Mouse (Mus musculus) limb, embryonic 14.5 days (tissue): Measurements from ENCODE around the gene Rxra. TPM values are rescaled to one million over a fixed set of nuclear protein-coding genes. Genes with fewer than 3 reads are reported as not detected.

ENCODE experiments used
- ATAC-seq: fragments of 200-750 bp; cut with Nextera tagmentation; 2 replicates; pipeline ENCODE4 v1.8.0; 2017; ENCODE audit warnings: low read depth, moderate number of reproducible peaks, moderate TSS enrichment; ENCODE audit not compliant: low FRiP score
- DNase-seq: peaks from one replicate; pipeline ENCODE4 v3.0.0-alpha.2; 2015; ENCODE audit warnings: low spot score
- H3K27ac ChIP-seq: fragments of 300-500 bp; sonication (generic); replicated peaks from 2 replicates; pipeline ENCODE4 v1.5.1; 2014; ENCODE audit warnings: low read depth, mild to moderate bottlenecking, low read length, moderate library complexity, mixed read lengths
- H3K27me3 ChIP-seq: fragments of 300-500 bp; sonication (generic); 2 replicates; pipeline ENCODE4 v1.6.1; 2014; ENCODE audit warnings: low read length, mixed read lengths; ENCODE audit not compliant: control insufficient read depth, insufficient read depth
- H3K36me3 ChIP-seq: fragments of 300-500 bp; sonication (generic); 2 replicates; pipeline ENCODE4 v1.6.1; 2014; ENCODE audit warnings: mild to moderate bottlenecking, low read length, moderate library complexity, mixed read lengths; ENCODE audit not compliant: control insufficient read depth, insufficient read depth
- H3K4me1 ChIP-seq: fragments of 300-500 bp; sonication (generic); 2 replicates; pipeline ENCODE4 v1.6.1; 2014; ENCODE audit warnings: antibody characterized with exemption, low read length, mixed read lengths; ENCODE audit not compliant: control insufficient read depth, insufficient read depth
- H3K4me2 ChIP-seq: fragments of 300-500 bp; sonication (generic); replicated peaks from 2 replicates; pipeline ENCODE4 v1.6.1; 2014; ENCODE audit warnings: low read depth, mild to moderate bottlenecking, low read length, moderate library complexity; ENCODE audit not compliant: severe bottlenecking
- H3K4me3 ChIP-seq: fragments of 300-500 bp; sonication (generic); replicated peaks from 2 replicates; pipeline ENCODE4 v1.5.1; 2014; ENCODE audit warnings: low read length
- H3K9ac ChIP-seq: fragments of 300-500 bp; sonication (generic); 2 replicates; pipeline ENCODE4 v1.6.1; 2014; ENCODE audit warnings: mild to moderate bottlenecking, low read depth, low read length, moderate library complexity; ENCODE audit not compliant: severe bottlenecking
- H3K9me3 ChIP-seq: fragments of 300-500 bp; sonication (generic); 2 replicates; pipeline ENCODE4 v1.6.1; 2016; ENCODE audit warnings: low read length; ENCODE audit not compliant: control insufficient read depth
- POLR2A ChIP-seq: fragments of 200-500 bp; IDR thresholded peaks from 2 replicates; pipeline ENCODE4 v1.8.0; 2012; ENCODE audit warnings: inconsistent platforms, mild to moderate bottlenecking, moderate library complexity, borderline replicate concordance; ENCODE audit not compliant: insufficient read depth, insufficient read length; ENCODE audit errors: extremely low read depth
- WGBS: fragments of 180-500 bp; shearing (Covaris S2); extraction: QIAGEN DNeasy Blood & Tissue Kit; methylation state at CpG from one replicate; pipeline ENCODE4 v1.1.7; 2014; 5-methylcytosine and 5-hydroxymethylcytosine counted together
- polyA plus RNA-seq, 2 experiments: library from polyadenylated mRNA; depleted of rRNA in 1 of 2; stranded (reverse) in 1 of 2; unstranded in 1 of 2; fragments of >200 nt; fragmentation: Nextera tagmentation in 1 of 2; extraction: Ambion mirVana in 1 of 2; gene quantifications; 2 replicates each; pipeline versions ENCODE4 v1.2.1 to v1.2.3; 2012 to 2014

The Rxra gene
- polyA plus RNA-seq, 2 experiments: 13.8 to 56.8 TPM

DNA sequence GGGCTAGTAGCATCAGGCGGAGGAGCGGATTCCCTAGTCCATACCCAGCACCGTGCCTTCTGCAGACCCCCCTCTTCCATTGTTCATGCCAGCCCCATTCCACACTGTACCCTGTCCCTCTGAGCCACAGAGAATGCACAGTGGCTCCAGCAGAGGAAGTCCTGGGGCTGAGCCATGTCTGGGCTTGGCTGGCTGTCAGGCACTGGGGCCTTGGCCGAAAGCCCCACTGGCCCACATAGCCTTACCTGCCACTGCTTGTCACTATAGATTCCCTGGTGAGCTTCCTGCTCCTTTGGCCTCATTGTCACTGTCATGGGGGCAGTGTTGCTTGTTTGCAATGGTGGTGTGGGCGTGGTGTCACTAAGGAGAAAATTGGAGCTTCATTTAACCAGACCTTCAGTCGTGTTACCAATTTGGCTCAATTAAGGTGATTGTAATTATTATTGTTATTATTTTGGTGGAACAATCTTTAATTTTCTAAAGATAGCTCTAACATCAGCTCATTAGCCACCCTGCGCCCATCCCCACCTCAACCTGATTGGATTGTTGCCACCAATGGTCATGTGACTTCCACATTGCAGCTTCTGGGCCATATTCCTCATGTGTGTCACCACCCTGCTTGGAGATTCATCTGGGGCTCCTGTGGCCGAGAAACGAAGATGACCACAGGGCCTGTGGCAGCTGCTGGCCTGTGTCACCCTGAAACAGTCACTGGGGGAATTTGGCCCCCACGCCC is 85.2 kb downstream of the Rxra start:
- Histone ChIP-seq H3K36me3 (peaks cover 47% of the 10 kb centered on the region), H3K9ac (no peak overlapping the region), H3K9me3 (no peaks in the 10 kb centered on the region), H3K4me1 (peaks cover 57% of the 10 kb centered on the region), H3K27me3 (no peaks in the 10 kb centered on the region), H3K4me3 (no peak overlapping the region), H3K27ac (no peak overlapping the region), H3K4me2 (no peak overlapping the region)
- ATAC-seq: no peak
- no peak for DNase-seq
- TF ChIP-seq POLR2A: no peak
- WGBS: 91% methylated on average over 10 of the region's 10 CpGs

DNA sequence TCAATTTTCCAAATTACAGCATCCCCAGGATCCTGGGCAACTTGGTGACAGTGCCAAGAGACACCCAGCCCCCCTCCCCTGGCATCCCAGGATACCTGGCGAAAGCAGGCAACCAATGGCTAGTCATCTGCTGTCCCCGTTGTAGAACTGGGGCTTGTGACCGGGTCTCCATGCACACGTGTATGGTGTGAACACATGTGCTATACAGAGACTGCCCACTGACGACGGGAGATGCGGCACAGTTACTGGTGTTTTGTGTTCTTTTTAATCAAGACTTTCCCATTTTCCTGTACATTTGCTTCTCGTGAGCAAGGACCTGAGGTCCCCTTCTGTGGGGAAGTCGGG is 85.7 kb downstream of the Rxra start:
- 79% methylated on average over 9 of the region's 9 CpGs for WGBS
- no peak for ATAC-seq
- no peak overlapping the region for H3K9ac ChIP-seq
- H3K4me3 ChIP-seq: no peak overlapping the region
- H3K27me3 ChIP-seq: no peaks in the 10 kb centered on the region
- H3K4me2 ChIP-seq: no peak overlapping the region
- DNase-seq: no peak
- no peak overlapping the region for H3K27ac ChIP-seq
- H3K36me3 ChIP-seq: peaks cover 42% of the 10 kb centered on the region
- H3K9me3 ChIP-seq: no peaks in the 10 kb centered on the region
- peaks cover 52% of the 10 kb centered on the region for H3K4me1 ChIP-seq
- TF ChIP-seq POLR2A: no peak

DNA sequence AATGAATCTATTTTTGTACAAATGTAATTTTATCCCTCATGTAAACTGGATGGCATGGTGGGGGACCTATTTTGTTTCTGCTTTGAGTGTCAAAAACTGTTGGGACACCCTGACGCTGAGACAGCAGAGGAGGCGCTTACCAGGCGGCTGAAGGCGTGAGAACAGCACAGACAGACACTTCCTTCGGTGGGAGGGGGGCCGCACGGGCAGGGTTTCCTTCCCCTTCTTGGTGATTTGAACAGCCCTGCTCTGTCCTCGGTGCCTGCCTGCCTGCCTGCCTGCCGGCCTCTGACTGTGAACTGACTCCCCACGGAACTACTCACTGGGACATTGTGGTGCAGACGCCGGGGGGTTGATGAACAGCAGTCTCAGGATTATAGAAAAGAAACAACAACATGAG is 86.3 kb downstream of the Rxra start:
- Histone ChIP-seq H3K9me3 (no peaks in the 10 kb centered on the region), H3K4me2 (no peak overlapping the region), H3K9ac (no peak overlapping the region), H3K36me3 (peaks cover 39% of the 10 kb centered on the region), H3K4me3 (no peak overlapping the region), H3K27ac (0 out of 2 replicates have a peak overlapping the region, but pooled peaks have one; percentile 26), H3K4me1 (peaks cover 47% of the 10 kb centered on the region), H3K27me3 (no peaks in the 10 kb centered on the region)
- no peak for TF ChIP-seq POLR2A
- 51% methylated on average over 11 of the region's 12 CpGs for WGBS
- DNase-seq (no peak), ATAC-seq (no peak)

DNA sequence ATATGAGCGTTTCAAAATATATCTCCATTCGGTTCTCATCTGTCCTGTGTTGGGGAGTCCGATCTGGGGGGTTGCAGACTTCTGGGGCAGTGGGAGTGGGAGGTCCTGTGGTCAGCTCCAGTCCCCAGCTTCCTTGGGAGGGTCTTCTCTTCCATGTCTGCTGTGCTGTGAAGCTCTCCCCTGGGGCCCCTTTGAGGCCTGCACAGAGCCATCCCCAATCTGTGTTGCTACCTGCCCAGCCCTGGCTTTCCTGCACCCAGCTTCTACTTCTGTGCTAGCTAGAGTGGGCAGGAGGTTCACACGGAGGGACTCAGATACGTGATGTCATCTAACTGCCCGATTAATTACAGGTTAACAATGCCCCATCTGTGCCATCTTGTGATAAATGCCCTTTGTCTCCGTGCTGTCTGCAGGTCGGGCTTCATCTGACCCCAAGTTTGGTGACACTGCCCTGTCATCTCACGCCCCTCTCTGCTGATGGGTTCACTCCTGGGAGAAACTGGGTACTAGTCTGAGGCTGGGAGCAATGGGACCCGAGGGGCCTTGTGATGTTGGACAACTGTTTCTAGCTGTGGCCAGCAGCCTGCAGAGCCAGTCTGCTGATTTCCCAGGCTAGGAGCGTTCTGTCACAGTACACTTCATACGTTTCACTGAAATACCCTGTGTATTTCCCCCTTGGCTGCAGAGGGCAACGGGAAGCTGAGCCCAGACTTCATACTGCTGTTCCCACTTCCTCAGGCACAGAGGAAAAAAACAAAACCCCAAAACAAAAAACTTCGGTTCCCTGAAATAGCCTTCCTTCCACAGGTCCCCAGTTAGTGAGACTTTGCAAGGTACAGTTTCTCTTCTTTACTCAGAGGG is 86.9 kb downstream of the Rxra start:
- whole genome bisulfite sequencing: 69% methylated on average over 14 of the region's 14 CpGs
- H3K27me3 ChIP-seq: no peaks in the 10 kb centered on the region
- peaks cover 40% of the 10 kb centered on the region for H3K4me1 ChIP-seq
- DNase-seq: no peak
- no peak for ATAC-seq
- H3K4me2 ChIP-seq: no peak overlapping the region
- TF ChIP-seq POLR2A: no peak
- H3K9ac ChIP-seq: no peak overlapping the region
- H3K4me3 ChIP-seq: no peak overlapping the region
- peak overlapping the region; percentile 38; the same call in 1 of the 2 replicates for H3K27ac ChIP-seq
- H3K36me3 ChIP-seq: peaks cover 35% of the 10 kb centered on the region
- H3K9me3 ChIP-seq: no peaks in the 10 kb centered on the region

DNA sequence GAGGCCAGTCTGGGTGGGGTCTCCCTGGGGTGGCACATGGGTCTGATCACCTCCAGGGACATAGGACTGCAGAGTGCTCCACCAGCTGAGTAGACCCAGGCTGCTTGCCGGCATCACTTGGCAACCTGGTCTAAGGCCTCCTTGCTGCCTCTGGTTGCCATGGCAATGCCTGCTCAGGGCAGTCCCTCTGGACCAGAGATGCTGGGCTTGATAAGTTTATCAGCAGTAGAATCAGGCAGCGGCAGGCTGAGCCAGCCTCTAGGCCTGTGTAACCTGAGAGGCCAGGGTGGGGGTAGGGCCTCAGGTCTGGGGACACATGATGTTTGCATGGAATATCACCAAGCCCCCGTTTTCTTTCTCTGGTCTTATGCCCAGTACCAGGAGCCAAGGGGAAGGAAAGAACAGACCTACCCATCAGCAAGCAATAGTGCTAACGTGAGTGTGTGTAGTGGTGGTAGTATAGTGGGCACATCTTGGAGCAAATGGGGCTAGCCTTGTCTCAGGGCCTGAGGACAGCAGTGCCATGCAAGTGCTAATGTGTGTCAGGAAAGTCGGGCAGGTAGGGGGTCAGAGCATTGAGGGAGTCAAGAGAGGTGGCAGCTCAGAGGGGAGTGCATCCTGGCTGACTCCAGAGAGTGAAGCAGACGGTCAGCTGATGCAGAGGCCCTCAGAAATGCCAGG is 88.2 kb downstream of the Rxra start:
- no peak overlapping the region for H3K27ac ChIP-seq
- no peak for TF ChIP-seq POLR2A
- no peaks in the 10 kb centered on the region for H3K9me3 ChIP-seq
- WGBS: 11% methylated on average over 6 of the region's 6 CpGs
- H3K36me3 ChIP-seq: peaks cover 27% of the 10 kb centered on the region
- H3K4me1 ChIP-seq: peaks cover 28% of the 10 kb centered on the region
- H3K4me3 ChIP-seq: no peak overlapping the region
- DNase-seq: peak; percentile 39
- no peak overlapping the region for H3K4me2 ChIP-seq
- peak; percentile 23 for ATAC-seq
- no peaks in the 10 kb centered on the region for H3K27me3 ChIP-seq
- no peak overlapping the region for H3K9ac ChIP-seq
